Mouse (Mus musculus) forebrain, embryonic 14.5 days (tissue): ENCODE measurements at regions not wholly inside any gene's neighbourhood (a gene's known extent, or its start where the extent isn't known, plus 50 kb on each side); places are given as distances from the start of the nearest gene placed in this dataset.

Source experiments
- ATAC-seq: fragments of 200-750 bp; cut with Nextera tagmentation; 2 replicates; pipeline ENCODE4 v1.8.0; 2017; ENCODE audit warnings: mild to moderate bottlenecking, moderate library complexity
- DNase-seq: peaks from one replicate; pipeline ENCODE4 v3.0.0-alpha.2; 2015; ENCODE audit warnings: low spot score
- H3K27ac ChIP-seq: fragments of 300-500 bp; sonication (generic); 2 replicates; pipeline ENCODE4 v1.5.1; 2014; ENCODE audit warnings: low read depth, mild to moderate bottlenecking, control low read depth, low read length, moderate library complexity
- H3K27me3 ChIP-seq: fragments of 300-500 bp; sonication (generic); replicated peaks from 2 replicates; pipeline ENCODE4 v1.6.1; 2014; ENCODE audit warnings: low read length, control low read depth, mixed read lengths; ENCODE audit not compliant: control insufficient read depth, insufficient read depth
- H3K36me3 ChIP-seq: fragments of 300-500 bp; sonication (generic); 2 replicates; pipeline ENCODE4 v1.6.1; 2014; ENCODE audit warnings: low read length, control low read depth; ENCODE audit not compliant: control insufficient read depth, insufficient read depth
- H3K4me1 ChIP-seq: fragments of 300-500 bp; sonication (generic); 2 replicates; pipeline ENCODE4 v1.6.1; 2014; ENCODE audit warnings: antibody characterized with exemption, low read length, control low read depth; ENCODE audit not compliant: control insufficient read depth, insufficient read depth
- H3K4me2 ChIP-seq: fragments of 300-500 bp; sonication (generic); 2 replicates; pipeline ENCODE4 v1.6.1; 2014; ENCODE audit warnings: mild to moderate bottlenecking, control low read depth, low read length
- H3K4me3 ChIP-seq: fragments of 300-500 bp; sonication (generic); 2 replicates; pipeline ENCODE4 v1.5.1; 2014; ENCODE audit warnings: low read depth, low read length, control low read depth
- H3K9ac ChIP-seq: fragments of 300-500 bp; sonication (generic); 2 replicates; pipeline ENCODE4 v1.6.1; 2014; ENCODE audit warnings: mild to moderate bottlenecking, low read length, control low read depth, moderate library complexity
- H3K9me3 ChIP-seq: fragments of 300-500 bp; sonication (generic); replicated peaks from 2 replicates; pipeline ENCODE4 v1.6.1; 2016; ENCODE audit warnings: low read length, control low read depth, mixed read lengths; ENCODE audit not compliant: control insufficient read depth
- WGBS: fragments of 180-500 bp; shearing (Covaris S2); extraction: QIAGEN DNeasy Blood & Tissue Kit; methylation state at CpG from one replicate; pipeline ENCODE4 v1.1.7; 2014; 5-methylcytosine and 5-hydroxymethylcytosine counted together

- H3K4me2 ChIP-seq, result no peak overlapping the region
- 90% methylated on average over 2 of the region's 2 CpGs for WGBS
- no peaks in the 10 kb centered on the region for H3K27me3 ChIP-seq
- no peak overlapping the region for H3K4me3 ChIP-seq
- DNase-seq (no peak), ATAC-seq (no peak)
- H3K9ac ChIP-seq, result no peak overlapping the region
- no peak overlapping the region for H3K27ac ChIP-seq
- H3K9me3 ChIP-seq, result no peaks in the 10 kb centered on the region
- no peaks in the 10 kb centered on the region for H3K4me1 ChIP-seq
- no peaks in the 10 kb centered on the region for H3K36me3 ChIP-seq
Measured at GRCm38 (mm10) chr13:110845695-110846094, 409.1 kb upstream of the Actbl2 start.

GRCm38 (mm10) chr13:110852996-110853727 is 401.7 kb upstream of the Actbl2 start:
- Histone ChIP-seq H3K4me2 (no peak overlapping the region), H3K4me3 (no peak overlapping the region), H3K27me3 (no peaks in the 10 kb centered on the region), H3K9ac (no peak overlapping the region), H3K4me1 (no peaks in the 10 kb centered on the region), H3K27ac (no peak overlapping the region), H3K9me3 (no peaks in the 10 kb centered on the region), H3K36me3 (no peaks in the 10 kb centered on the region)
- no peak for ATAC-seq
- DNase-seq, result no peak
- 92% methylated on average over 2 of the region's 2 CpGs for WGBS

DNA sequence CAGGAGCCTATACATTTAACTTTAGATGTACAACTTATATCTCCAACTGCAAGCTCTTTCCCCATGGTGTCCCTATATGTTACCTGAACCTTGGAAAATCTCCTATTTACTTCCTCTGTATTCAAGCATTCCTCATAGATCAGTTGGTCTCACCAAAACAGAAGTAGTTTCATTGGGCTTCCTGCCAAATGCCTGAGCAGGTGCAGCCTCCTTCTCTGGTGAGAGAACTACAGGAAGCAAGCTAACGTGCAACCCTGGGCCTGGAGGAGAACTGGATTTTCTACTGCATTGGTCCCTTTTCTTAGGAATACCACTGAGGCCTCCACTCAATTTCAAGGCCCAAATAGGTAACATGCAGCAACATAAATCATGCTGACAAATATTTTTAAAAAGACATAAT is 400.6 kb upstream of the Actbl2 start:
- Histone ChIP-seq H3K9ac (no peak overlapping the region), H3K27me3 (no peaks in the 10 kb centered on the region), H3K36me3 (no peaks in the 10 kb centered on the region), H3K27ac (no peak overlapping the region), H3K9me3 (no peaks in the 10 kb centered on the region), H3K4me1 (no peaks in the 10 kb centered on the region), H3K4me3 (no peak overlapping the region), H3K4me2 (no peak overlapping the region)
- 45% methylated on average over 1 of the region's 1 CpGs for WGBS
- ATAC-seq, result no peak
- no peak for DNase-seq

DNA sequence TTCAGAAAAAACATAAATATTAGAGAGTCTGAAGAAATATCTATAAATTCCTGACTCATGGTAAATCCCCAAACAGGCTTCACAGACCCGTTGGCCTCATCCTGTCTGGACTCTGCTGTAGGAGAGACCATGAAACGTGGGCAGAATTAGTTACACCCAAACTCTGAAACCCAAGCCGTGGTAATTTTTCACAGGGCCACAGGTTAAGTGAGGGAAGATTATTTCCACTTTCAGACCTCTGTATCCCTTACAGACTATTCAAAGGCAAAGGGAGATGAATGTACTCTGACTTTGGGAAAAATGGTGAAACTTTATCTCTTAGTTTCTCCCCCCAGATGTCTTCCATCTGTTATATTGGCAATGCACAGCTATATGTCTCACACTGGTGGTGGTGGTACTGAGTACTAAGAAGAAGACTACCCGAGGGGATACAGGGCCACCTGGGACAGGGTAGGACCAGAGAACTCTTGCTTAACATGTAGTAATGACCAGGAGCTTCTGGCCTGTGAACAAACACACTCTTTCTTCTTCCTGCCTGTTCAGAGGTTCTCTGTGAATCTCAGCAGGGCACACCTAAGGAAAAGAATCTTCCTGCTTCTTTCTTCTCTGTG is 388.8 kb upstream of the Actbl2 start:
- ATAC-seq (no peak), DNase-seq (no peak)
- H3K4me1 ChIP-seq, result no peaks in the 10 kb centered on the region
- no peaks in the 10 kb centered on the region for H3K9me3 ChIP-seq
- no peaks in the 10 kb centered on the region for H3K36me3 ChIP-seq
- H3K4me3 ChIP-seq, result no peak overlapping the region
- no peak overlapping the region for H3K9ac ChIP-seq
- no peak overlapping the region for H3K27ac ChIP-seq
- no peak overlapping the region for H3K4me2 ChIP-seq
- H3K27me3 ChIP-seq, result no peaks in the 10 kb centered on the region
- WGBS, result 83% methylated on average over 4 of the region's 4 CpGs

DNA sequence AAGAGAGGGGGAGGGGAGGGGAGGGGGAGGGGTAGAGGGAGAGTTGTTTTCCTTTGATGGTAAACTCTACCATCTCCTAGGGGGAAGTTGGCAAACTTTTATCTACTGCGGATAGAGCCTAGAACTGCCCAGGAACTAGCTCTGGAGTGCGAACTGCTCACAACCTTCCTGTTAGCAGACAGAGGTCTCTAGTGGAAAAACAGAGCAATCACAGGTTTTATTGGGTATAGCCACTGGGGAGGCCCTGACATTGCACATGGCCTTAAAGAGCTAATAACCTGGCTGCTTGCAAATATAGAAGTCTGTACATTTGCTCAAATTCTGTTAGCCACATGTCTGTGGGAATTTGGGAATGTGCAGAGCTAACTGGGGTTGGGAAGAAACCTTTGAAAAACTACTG is 388.1 kb upstream of the Actbl2 start:
- Histone ChIP-seq H3K4me3 (no peak overlapping the region), H3K4me2 (no peak overlapping the region), H3K27ac (no peak overlapping the region), H3K4me1 (0 out of 2 replicates have a peak, but pooled peaks cover 2% of the 10 kb centered on the region), H3K9me3 (no peaks in the 10 kb centered on the region), H3K9ac (no peak overlapping the region), H3K27me3 (no peaks in the 10 kb centered on the region), H3K36me3 (no peaks in the 10 kb centered on the region)
- no peak for ATAC-seq
- 77% methylated on average over 2 of the region's 2 CpGs for WGBS
- peak; percentile 16 for DNase-seq

DNA sequence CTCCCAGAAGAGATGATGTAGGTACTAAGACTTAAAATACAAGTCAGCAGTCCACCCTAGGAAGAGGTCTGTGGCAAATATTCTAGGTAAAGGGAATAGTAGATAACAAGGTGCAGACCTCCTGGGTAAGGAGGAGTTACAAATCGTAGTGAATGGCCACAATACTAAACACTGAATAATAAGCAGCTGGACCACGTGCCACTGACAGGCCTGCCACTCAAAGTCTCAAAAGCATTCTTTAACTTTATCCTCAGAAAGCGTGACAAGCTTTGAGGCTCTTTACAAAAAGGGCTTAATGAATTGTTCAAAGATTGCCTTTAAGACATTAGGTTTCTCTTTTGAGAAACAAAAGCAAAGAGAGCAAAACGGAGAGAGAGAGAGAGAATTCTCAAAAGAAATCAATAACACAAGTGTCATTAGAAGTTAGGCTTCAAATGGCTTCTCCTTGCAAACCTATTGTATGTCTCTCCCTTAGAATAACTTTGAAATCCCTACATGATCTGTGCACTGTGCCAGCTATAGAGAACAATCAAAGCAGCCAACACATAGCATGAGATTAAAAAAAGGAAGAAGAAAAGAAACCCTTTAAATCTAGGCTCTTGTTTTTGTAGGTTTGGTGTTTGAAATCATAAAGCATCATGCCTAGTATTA is 383.6 kb upstream of the Actbl2 start:
- no peak overlapping the region for H3K9ac ChIP-seq
- peaks cover 6% of the 10 kb centered on the region; the same call in 1 of the 2 replicates for H3K4me1 ChIP-seq
- DNase-seq (no peak), ATAC-seq (peak; percentile 58; the same call in 1 of the 2 replicates)
- no peak overlapping the region for H3K4me2 ChIP-seq
- H3K27me3 ChIP-seq, result no peaks in the 10 kb centered on the region
- no peak overlapping the region for H3K4me3 ChIP-seq
- 4% methylated on average over 4 of the region's 4 CpGs for WGBS
- no peak overlapping the region for H3K27ac ChIP-seq
- no peaks in the 10 kb centered on the region for H3K9me3 ChIP-seq
- no peaks in the 10 kb centered on the region for H3K36me3 ChIP-seq

GRCm38 (mm10) chr13:110871776-110872135 is 383.1 kb upstream of the Actbl2 start:
- Histone ChIP-seq H3K4me2 (no peak overlapping the region), H3K9ac (no peak overlapping the region), H3K27ac (no peak overlapping the region), H3K36me3 (no peaks in the 10 kb centered on the region), H3K4me3 (no peak overlapping the region), H3K27me3 (no peaks in the 10 kb centered on the region), H3K9me3 (no peaks in the 10 kb centered on the region), H3K4me1 (peaks cover 6% of the 10 kb centered on the region; the same call in 1 of the 2 replicates)
- ATAC-seq (0 out of 2 replicates have a peak, but pooled peaks have one; percentile 30), DNase-seq (peak; percentile 33)
- 7% methylated on average over 1 of the region's 1 CpGs for WGBS

DNA sequence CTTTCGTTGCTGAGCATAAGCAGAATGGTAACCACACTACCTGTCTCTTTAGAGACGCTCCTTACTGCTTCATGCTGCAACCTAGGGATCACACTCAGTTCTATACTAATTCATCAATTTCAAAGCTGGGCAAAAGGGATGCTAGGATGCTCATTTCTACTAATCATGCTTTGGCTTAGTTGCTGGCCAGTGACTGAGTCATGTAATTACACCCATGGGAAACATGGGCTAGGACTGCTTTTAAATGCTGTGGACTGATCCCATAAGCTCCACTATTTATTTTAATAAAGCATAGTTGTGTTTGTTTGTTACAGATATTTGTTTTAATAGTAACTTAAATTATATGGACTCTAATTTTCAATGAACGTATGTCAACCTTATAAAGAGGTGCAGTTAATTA is 373.2 kb upstream of the Actbl2 start:
- WGBS, result 79% methylated on average over 3 of the region's 3 CpGs
- no peak for DNase-seq
- no peak overlapping the region for H3K4me2 ChIP-seq

GRCm38 (mm10) chr13:110882173-110882572 is 372.6 kb upstream of the Actbl2 start:
- Histone ChIP-seq H3K9ac (no peak overlapping the region), H3K27ac (no peak overlapping the region), H3K9me3 (no peaks in the 10 kb centered on the region), H3K4me2 (no peak overlapping the region), H3K36me3 (no peaks in the 10 kb centered on the region), H3K27me3 (no peaks in the 10 kb centered on the region), H3K4me3 (no peak overlapping the region), H3K4me1 (no peaks in the 10 kb centered on the region)
- ATAC-seq (no peak), DNase-seq (no peak)
- WGBS, result 78% methylated on average over 3 of the region's 3 CpGs

More for the DNA sequence above, 373.2 kb upstream of the Actbl2 start:
- H3K9ac ChIP-seq, result no peak overlapping the region
- H3K27me3 ChIP-seq, result no peaks in the 10 kb centered on the region
- no peak overlapping the region for H3K27ac ChIP-seq
- no peak overlapping the region for H3K4me3 ChIP-seq
- H3K4me1 ChIP-seq, result no peaks in the 10 kb centered on the region
- H3K9me3 ChIP-seq, result no peaks in the 10 kb centered on the region
- no peak for ATAC-seq
- H3K36me3 ChIP-seq, result no peaks in the 10 kb centered on the region
